Mouse (Mus musculus) liver, adult 2 months (tissue): ENCODE data around the gene Pkdcc. TPM values are rescaled to one million over a fixed set of nuclear protein-coding genes. Genes with fewer than 3 reads are reported as not detected.

Experiments
- DNase-seq: peaks from one replicate; pipeline ENCODE4 v3.0.0-alpha.2; 2011; ENCODE audit warnings: low read depth, low spot score; ENCODE audit errors: extremely low read depth
- H3K27ac ChIP-seq: fragments of 200-500 bp; replicated peaks from 2 replicates; pipeline ENCODE4 v1.5.1; 2012; ENCODE audit warnings: low read depth, mild to moderate bottlenecking, control low read depth, inconsistent platforms, low read length; ENCODE audit not compliant: insufficient read depth
- H3K27me3 ChIP-seq: fragments of 200-500 bp; 2 replicates; pipeline ENCODE4 v1.6.1; 2012; ENCODE audit warnings: mild to moderate bottlenecking, moderate library complexity, low read length, inconsistent platforms; ENCODE audit not compliant: control insufficient read depth, insufficient read depth
- H3K36me3 ChIP-seq: fragments of 200-500 bp; 2 replicates; pipeline ENCODE4 v1.6.1; 2012; ENCODE audit warnings: low read length, inconsistent platforms; ENCODE audit not compliant: control insufficient read depth, insufficient read depth
- H3K4me1 ChIP-seq: fragments of 200-500 bp; 2 replicates; pipeline ENCODE4 v1.6.1; 2011; ENCODE audit warnings: low read length; ENCODE audit not compliant: control insufficient read depth, insufficient read depth
- H3K4me3 ChIP-seq: fragments of 200-500 bp; 2 replicates; pipeline ENCODE4 v1.5.1; 2011; ENCODE audit warnings: low read depth, mild to moderate bottlenecking, control low read depth, low read length, moderate library complexity; ENCODE audit not compliant: insufficient read depth
- H3K79me2 ChIP-seq: fragments of 200-500 bp; 2 replicates; pipeline ENCODE4 v1.6.1; 2012; ENCODE audit warnings: inconsistent platforms, mild to moderate bottlenecking, low read length, moderate library complexity; ENCODE audit not compliant: control insufficient read depth, insufficient read depth
- H3K9ac ChIP-seq: fragments of 200-500 bp; 2 replicates; pipeline ENCODE4 v1.6.1; 2012; ENCODE audit warnings: low read depth, mild to moderate bottlenecking, control low read depth, inconsistent platforms, low read length
- CTCF ChIP-seq: fragments of 200-500 bp; IDR thresholded peaks from 2 replicates; pipeline ENCODE4 v1.5.1; 2011; ENCODE audit warnings: low read depth, low read length, control low read depth
- POLR2A ChIP-seq: fragments of 200-500 bp; IDR thresholded peaks from 2 replicates; pipeline ENCODE4 v1.6.1; 2011; ENCODE audit warnings: low read length, control low read depth; ENCODE audit not compliant: insufficient read depth; ENCODE audit errors: extremely low read depth
- WGBS: fragments of 180-500 bp; shearing (Covaris S2); methylation state at CpG from one replicate; pipeline ENCODE4 v1.1.7; 2018; 5-methylcytosine and 5-hydroxymethylcytosine counted together
- polyA plus RNA-seq: library from polyadenylated mRNA; depleted of rRNA; stranded (reverse); fragments of >200 nt; gene quantifications from 2 replicates; pipeline ENCODE4 v1.2.3, GENCODE M21; 2012; rRNA removed
- total RNA-seq: library from RNA; depleted of rRNA; stranded (reverse); fragments of >200 nt; gene quantifications from 2 replicates; pipeline ENCODE4 v1.2.3, GENCODE M21; 2014; rRNA removed

The Pkdcc gene
- total RNA-seq (16.1 and 25.6 TPM in 2 replicates), polyA plus RNA-seq (37.2 and 60.8 TPM in 2 replicates)

DNA sequence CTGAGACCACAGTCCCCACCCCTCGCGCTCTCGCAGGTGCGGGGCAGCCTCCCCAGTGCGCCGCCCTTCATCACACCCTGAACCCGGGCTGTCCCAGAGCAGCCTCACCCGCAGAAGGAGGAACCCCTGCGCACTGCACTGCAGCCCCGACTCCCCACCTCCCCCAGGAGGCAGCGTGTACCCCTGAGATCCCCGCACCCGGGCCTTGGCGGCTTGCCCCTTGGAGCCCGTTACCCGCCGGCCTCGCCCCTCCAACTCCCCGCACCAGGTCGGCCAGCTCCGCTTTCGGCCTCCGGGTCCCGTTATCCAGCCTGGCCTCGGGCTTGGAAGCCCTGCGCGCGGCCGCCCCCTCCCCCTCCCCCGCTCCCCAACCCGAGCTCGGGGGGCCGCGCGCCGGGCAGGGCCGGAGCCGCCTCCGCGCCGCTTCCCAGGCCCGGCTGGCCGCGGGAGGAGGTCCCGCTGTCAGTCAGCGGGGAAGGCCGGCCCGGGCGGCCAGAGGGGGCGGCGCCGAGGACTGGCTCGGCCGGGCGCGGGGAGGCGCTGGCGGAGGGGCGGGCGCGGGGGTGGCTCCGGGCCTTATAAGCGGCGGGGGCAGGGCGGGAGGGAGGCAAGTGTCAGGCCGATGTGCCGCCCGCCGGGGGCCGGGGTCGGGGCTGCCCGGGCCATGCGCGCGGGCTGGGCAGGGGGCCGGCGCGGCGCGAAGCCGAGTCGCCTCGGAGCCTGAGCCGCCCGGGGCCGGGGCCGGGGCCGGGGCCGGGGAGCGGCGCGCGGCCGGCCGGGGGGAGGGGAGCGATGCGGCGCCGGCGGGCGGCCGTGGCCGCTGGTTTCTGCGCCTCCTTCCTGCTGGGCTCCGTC lies at the start of gene Pkdcc:
Pkdcc (plus strand) TSS at position 619 of the 855 bp plus-strand sequence.
- no peaks in the 10 kb centered on the region for H3K27me3 ChIP-seq
- H3K36me3 ChIP-seq: no peaks in the 10 kb centered on the region
- peaks cover 19% of the 10 kb centered on the region for H3K79me2 ChIP-seq
- TF ChIP-seq POLR2A (peak; percentile 57), CTCF (no peak)
- 2% methylated on average over 68 of the region's 105 CpGs for WGBS
- peaks cover 48% of the 10 kb centered on the region for H3K4me1 ChIP-seq
- H3K27ac ChIP-seq: peak within 1 kb of the TSS; percentile 74
- H3K9ac ChIP-seq: peak within 1 kb of the TSS; percentile 93
- peak within 1 kb of the TSS; percentile 80 for H3K4me3 ChIP-seq
- peak; percentile 30 for DNase-seq

DNA sequence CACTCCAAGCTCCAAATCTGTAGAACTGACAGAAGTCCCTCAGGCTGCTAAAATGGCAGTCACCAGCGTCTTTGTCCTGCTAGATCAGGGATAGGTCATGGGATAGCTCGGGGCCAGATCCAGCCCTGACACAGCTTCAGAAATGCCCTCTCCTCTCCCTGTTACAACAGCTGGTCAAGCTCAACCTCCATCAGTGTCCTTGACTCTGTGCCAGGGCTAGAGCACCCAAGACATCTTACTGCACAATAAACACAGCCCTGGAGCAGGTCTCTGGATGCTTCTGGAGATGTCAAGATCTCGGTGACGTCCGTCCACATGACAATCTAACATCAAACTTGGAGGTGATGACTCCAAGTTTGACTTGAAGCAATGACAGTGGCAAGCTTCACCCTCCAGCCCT lies 48.9 kb upstream of the Pkdcc start:
- DNase-seq: no peak
- TF ChIP-seq CTCF (no peak), POLR2A (no peak)
- 91% methylated on average over 5 of the region's 5 CpGs for WGBS

GRCm38 (mm10) chr17:83176146-83176545 lies 38.9 kb upstream of the Pkdcc start:
- Histone ChIP-seq H3K79me2 (no peaks in the 10 kb centered on the region), H3K27ac (peak overlapping the region; percentile 61), H3K27me3 (no peaks in the 10 kb centered on the region), H3K4me3 (no peak overlapping the region), H3K4me1 (peaks cover 20% of the 10 kb centered on the region), H3K36me3 (no peaks in the 10 kb centered on the region), H3K9ac (no peak overlapping the region)
- DNase-seq: peak; percentile 89
- 42% methylated on average over 4 of the region's 4 CpGs for WGBS
- TF ChIP-seq CTCF (no peak), POLR2A (no peak)

More for the DNA sequence above, 48.9 kb upstream of the Pkdcc start:
- Histone ChIP-seq H3K27me3 (no peaks in the 10 kb centered on the region), H3K4me1 (no peaks in the 10 kb centered on the region), H3K36me3 (no peaks in the 10 kb centered on the region), H3K4me3 (no peak overlapping the region), H3K27ac (no peak overlapping the region), H3K79me2 (no peaks in the 10 kb centered on the region), H3K9ac (no peak overlapping the region)

DNA sequence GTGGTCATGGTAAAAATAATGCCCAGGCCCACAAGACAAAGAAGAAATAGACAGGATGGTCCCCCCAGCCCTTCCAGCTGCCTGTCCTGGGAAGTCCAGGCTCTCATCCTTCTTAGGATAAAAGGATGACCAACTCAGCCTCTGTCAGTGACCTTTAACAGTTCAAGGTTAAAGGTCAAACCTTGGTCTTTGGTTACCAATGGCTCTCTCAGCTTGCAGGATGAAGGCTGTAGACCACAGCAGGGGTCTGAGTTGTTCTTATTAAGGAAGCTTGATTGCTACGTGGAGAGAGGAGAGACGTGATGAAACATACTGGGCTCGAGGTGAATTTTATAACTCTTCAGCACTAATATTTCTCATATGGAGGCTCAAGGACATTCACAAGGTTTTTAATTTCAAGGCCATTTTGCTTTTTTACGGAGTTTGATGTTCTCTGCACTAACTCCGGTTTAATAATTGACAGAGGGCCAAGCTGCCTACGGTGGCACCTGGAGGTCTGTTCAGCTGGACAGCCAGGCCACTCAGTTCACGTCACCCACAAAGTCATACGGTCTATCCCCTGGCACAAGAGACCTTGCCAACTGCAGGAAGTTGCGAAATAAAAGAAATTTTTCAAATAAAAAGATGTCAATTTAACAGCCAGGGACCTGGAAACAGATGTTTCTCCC lies 36.5 kb upstream of the Pkdcc start:
- Histone ChIP-seq H3K4me1 (peaks cover 31% of the 10 kb centered on the region), H3K9ac (no peak overlapping the region), H3K27me3 (no peaks in the 10 kb centered on the region), H3K27ac (peak overlapping the region; percentile 55), H3K79me2 (no peaks in the 10 kb centered on the region), H3K36me3 (no peaks in the 10 kb centered on the region), H3K4me3 (no peak overlapping the region)
- no peak for TF ChIP-seq CTCF
- no peak for TF ChIP-seq POLR2A
- DNase-seq: peak; percentile 92
- WGBS: 25% methylated on average over 9 of the region's 9 CpGs

GRCm38 (mm10) chr17:83179151-83179531 lies 36.0 kb upstream of the Pkdcc start:
- 33% methylated on average over 6 of the region's 6 CpGs for WGBS
- H3K27me3 ChIP-seq: no peaks in the 10 kb centered on the region

GRCm38 (mm10) chr17:83179569-83179968 lies 35.5 kb upstream of the Pkdcc start:
- no peak for DNase-seq
- 94% methylated on average over 4 of the region's 4 CpGs for WGBS
- Histone ChIP-seq H3K9ac (no peak overlapping the region), H3K4me1 (peaks cover 31% of the 10 kb centered on the region), H3K36me3 (no peaks in the 10 kb centered on the region), H3K79me2 (no peaks in the 10 kb centered on the region), H3K27me3 (no peaks in the 10 kb centered on the region), H3K4me3 (no peak overlapping the region), H3K27ac (no peak overlapping the region)
- TF ChIP-seq POLR2A (no peak), CTCF (no peak)

More at GRCm38 (mm10) chr17:83179151-83179531, 36.0 kb upstream of the Pkdcc start:
- H3K9ac ChIP-seq: no peak overlapping the region
- no peak for TF ChIP-seq POLR2A
- no peak for TF ChIP-seq CTCF
- H3K27ac ChIP-seq: peak overlapping the region; percentile 25; the same call in 1 of the 2 replicates
- H3K4me3 ChIP-seq: no peak overlapping the region
- peaks cover 31% of the 10 kb centered on the region for H3K4me1 ChIP-seq
- H3K36me3 ChIP-seq: no peaks in the 10 kb centered on the region
- H3K79me2 ChIP-seq: no peaks in the 10 kb centered on the region
- DNase-seq: no peak
